Mouse (Mus musculus): ENCODE results near the gene Urad.

The Urad gene

DNA sequence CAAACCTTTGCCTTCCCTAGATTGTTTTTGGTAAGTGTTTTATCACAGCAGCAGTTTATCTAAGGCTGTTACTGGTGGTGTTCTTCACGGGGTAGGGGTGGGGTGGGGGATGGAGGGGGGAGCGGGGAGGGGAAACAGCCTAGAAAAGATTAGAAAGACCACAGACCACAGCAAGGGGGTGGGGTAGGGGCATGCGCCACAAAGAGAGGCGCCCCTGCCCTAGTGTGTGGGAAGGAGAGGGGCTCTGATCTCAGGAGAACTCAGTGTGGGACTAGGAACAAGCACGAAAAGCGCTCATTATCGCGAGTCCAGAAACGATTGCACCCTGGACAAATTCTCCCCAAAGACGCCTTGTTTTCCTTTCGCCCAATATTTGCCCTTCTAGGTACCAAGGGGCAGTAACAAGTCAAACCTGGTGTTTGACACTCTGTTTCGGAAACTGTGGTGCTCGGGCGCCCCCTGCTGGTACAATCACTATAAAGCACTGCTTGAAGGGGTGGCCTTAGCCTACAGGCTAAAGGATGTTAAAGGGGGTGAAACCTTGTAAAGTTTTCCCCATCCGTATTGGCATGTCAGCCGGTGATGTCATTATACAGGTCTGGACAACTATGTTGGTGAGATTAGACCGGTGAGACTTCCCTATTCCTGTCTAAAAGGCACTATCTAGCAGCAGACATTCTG, 1.1 kb upstream of the Urad start:
- DNase-seq = peak; percentile 84 to 89

DNA sequence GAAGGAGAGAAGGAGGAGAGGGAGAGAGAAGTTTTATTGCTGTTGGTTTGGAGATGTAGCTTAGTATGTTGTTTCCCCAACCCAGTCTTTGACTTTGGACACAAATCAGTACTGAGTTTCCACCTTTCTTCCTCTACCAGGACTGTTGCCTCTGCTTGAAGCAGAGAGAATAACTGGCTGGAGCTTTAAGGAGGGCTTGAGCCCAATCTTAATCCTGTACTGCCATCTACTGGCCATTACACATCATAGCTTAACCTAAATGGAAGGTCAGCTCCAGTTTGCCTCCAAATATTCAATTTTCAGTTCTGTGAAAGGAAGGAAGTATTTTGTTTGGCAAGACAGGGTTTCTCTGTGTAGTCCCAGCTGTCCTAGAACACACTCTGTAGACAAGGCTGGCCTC, 2.6 kb downstream of the Urad start:
- peak in 1 of 2 experiments; percentile 72 for DNase-seq

DNA sequence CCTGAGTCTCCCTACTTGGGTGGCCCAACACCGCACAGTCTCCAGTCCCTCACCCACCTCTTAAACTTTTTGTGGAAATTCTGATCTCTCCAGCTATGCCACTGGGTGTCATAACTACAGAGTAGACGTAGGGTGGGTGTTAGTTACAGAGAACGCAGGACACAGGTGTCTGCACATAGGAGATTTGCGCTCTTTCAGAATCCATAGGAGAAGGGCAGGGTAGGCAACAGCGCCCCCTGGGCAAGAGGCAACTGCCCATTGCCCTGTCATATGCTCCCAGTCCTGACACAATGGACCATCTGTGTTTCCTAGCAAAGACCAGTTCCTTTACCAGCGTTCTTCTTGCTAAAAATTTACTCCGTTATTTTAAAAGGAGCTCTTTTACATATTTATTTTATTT, 4.2 kb downstream of the Urad start:
- no peak for DNase-seq

- no peak for DNase-seq
Measured at GRCm38 (mm10) chr5:147317321-147317720, 4.9 kb downstream of the Urad start.

DNA sequence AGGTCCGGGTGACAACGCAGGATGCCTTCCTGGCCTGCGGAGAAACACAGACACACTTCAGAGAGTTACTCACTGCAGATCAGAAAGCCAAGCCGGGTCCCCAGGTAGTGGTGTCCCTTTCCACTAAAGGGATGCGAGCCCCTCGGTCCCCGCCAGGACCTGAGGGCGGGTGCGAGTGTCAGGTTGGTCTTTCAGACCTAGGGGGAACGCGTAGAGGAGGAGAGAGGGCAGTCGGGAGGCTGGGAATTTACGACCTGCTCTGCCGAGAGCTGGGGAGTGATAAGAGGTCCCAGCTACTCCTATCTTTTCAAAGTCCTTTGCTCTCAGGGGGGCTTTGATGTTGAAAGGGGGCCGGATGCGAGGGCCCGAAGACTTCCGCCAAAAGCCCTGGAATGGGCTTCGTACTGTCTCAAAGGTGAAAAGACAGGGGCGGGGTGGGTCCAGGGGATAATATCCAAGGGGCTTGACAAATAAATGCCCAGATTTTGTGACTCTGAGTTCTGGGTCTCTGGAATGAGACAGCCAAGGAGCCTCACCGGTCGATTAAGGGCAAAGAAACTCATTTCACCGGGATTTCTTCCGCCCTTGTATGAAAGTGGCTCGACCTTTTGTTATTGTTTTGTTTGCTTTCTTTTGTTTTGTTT, 6.7 kb downstream of the Urad start:
- DNase-seq = no peak

DNA sequence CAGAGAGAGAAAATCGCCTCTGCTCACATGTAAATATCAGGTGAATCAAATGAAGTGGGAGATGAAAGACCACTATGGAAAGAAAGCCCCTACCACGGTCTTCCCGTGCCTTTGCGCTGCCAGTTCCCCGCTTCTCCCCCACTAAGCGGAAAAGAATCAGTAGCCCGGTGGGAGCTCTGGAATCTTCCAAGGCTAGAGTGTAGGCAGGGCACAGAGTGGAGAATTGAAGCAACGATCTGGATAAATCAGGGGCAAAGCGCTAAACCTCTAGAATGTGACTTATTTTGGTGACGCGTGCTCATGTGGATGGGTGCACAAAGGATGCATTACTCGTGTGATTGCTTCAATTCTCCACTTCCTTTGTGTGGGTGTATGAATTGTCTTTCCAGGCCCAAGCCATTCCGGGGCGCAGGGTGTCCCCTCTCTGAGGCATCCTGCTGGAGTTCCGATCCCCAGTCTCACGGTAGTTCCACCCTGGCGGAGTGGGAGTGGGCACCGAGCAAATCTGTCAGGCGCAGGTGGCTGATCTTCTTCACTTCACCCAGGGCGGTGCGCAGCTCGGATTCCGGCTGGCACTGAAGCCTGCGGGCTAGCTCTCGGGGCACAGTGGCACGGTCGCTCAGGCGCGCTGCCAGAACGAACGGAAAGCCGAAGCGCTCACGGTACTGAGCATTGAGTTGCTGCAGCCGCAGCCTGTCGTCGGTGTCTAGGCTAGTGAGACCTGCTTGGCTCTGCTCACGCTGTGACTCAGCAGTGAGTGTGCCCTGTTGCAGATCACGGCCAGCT, 7.4 kb downstream of the Urad start:
- DNase-seq = peak; percentile 64 to 67

DNA sequence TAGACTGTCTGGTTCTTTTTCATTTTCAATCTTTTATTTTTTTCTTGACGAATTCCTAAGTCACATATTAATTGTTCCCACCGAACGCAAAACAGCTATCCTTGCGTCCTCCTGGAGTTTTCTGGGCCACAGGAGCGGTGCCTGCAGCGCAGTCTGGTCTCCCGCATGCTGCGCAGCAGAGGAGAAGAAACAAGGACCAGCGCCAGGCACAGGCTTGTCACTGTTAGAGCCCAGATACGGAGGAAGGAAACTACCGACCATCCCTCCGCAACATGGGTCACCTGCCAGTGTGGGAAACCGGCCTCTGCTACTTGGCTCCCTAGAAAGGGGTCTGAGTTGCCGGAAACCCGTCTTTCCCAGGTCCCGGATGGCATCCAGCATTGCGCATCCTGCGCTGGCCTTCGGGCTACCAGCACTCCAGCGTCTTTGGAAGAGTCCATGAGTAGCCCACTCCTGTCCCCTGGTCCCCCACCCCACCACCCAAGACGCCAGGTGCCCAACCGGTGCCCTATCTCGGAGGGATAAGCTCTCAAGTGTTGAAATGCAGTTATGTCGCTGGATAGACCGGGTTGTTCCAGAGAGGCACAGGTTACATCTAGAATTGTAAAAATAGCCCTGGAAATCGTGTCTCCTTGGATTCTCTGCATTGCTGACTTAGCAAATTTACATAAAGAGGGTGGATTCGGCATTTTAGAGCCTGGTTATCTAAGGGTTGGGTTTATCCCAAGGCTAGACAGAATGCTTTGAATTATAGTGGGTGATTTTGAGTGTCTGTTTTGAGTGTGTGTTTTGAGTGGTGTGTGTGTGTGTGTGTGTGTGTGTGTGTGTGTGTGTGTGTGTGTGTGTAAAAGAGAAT, 9.2 kb downstream of the Urad start:
- no peak for DNase-seq

DNA sequence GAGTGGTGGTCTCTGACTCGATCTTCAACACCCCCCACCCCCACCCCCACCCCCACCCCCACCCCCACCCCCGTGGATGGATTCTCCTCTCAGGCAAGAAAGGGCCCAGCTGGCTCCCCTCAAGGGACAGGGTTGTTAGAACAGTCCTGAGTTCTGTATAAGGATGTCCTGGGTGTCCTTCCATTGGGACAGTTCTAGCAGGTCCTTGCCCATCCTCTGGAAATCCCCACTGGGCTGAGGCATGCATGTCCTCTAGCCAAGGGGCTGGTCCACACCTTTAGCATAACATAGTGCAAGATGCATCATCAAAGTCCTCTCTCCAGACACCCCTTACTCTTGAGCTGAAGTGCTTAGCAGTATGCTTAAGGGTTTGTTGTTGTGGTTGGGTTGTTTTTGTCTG, 12.5 kb downstream of the Urad start:
- DNase-seq = no peak

DNA sequence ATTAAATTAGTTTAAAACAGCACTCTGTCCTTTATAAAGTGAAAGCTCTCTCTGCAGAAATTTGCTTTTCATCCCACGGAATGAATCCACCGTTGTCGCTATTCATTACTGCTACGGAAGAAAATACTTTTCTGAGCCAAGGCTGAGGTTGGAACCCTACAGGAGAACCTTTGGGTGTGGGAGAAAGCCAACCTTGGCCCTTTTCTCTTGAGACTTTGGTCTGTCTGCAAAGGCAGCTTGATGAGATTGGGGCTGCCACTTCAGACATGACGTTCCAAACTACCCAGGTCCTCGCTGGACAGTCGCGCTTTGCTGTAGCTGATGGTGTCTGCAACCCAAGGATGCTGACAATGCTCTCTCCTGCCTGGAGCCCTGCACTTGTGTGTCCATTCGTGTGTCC, 13.8 kb downstream of the Urad start:
- DNase-seq = no peak

- no peak for DNase-seq
Measured at GRCm38 (mm10) chr5:147307398-147307785, 14.8 kb downstream of the Urad start.

GRCm38 (mm10) chr5:147306638-147307397, 15.4 kb downstream of the Urad start, which contains the start of gene Cdx2:
TSS of gene Cdx2 (minus strand) at chr5:147307270.
- no peak for DNase-seq

GRCm38 (mm10) chr5:147305856-147306637, 16.2 kb downstream of the Urad start:
- no peak for DNase-seq

- DNase-seq = no peak
Measured at GRCm38 (mm10) chr5:147305166-147305565, 17.1 kb downstream of the Urad start.

- no peak for DNase-seq
Measured at GRCm38 (mm10) chr5:147304276-147305155, 17.7 kb downstream of the Urad start.

DNA sequence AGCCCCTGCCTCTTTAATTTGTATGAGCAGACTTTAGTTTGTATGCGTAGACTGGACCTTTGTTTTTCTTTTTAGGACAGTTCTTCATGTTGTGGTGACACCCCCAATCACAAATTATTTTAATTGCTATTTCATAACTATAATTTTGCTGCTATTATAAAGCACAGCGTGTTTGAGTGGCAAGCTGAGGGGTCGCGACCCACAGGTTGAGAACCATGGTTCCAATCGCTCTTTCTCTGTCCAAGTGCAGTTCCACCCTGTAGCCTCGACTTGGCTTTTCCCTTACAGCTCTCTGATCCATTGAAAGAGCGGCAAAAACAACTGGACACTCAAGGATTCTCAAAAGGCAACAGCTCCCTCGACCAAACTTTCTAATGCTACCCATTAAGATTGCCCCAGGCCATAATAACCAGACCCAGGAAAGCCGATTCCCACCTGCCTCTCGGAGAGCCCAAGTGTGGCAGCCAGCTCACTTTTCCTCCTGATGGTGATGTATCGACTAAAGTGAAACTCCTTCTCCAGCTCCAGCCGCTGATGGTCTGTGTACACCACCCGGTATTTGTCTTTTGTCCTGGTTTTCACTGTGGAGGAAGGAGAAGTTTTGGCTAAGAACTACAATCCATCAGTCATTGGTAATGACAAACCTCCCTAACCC, 19.4 kb downstream of the Urad start:
- no peak for DNase-seq

GRCm38 (mm10) chr5:147302141-147302540, 20.1 kb downstream of the Urad start:
- DNase-seq = no peak

GRCm38 (mm10) chr5:147301781-147302070, 20.5 kb downstream of the Urad start:
- DNase-seq = no peak

DNA sequence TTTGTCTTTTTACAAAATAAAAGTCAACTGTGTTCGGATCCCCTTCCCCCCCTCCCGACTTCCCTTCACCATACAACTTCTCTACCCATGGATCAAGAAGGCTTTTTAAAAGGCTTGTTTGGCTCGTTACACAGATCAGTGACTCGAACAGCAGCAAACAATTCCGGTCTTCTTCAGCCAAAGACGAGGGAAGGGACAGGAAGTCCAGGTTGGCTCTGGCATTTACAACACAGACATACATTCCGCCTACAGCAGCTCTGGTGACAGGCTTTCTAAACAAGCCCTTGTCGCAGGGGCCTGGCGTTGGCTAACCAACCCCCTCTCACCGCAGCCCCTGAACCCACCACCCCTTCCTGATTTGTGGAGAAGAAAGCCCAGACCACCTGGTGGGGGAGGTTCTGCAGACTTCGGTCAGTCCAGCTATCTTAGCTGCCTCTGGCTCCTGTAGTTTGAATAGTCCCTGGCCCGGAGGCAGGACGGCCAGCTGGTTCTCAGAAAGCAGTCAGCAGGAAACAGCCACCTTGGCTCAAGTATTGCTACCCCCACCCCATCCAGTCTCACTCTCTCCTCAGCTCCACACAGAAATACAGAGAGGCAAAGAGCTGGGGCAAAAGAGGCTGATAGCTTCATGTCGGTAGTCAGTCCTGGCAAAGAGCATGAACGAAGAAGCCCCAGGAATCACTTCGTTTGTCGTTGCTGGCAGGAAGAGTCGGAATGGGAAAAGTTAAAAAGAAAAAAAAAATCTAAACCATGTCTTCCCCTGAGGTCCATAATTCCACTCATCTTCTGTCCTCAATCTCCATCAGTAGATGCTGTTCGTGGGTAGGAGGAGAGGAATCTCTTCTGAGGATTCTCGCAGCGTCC, 21.1 kb downstream of the Urad start:
- peak in 1 of 2 experiments; percentile 49 for DNase-seq

- no peak for DNase-seq
Measured at GRCm38 (mm10) chr5:147300001-147300363, 22.3 kb downstream of the Urad start.
